Mouse (Mus musculus): Measurements from ENCODE around the gene Vrk1.

- TF ChIP-seq CTCF (IDR thresholded peaks at IDR 0.05; ENCODE audit: borderline replicate concordance, control insufficient read depth, extremely low read depth, insufficient read depth, low read length, poor library complexity) (no peak), POLR2A (IDR thresholded peaks at IDR 0.05; ENCODE audit: control insufficient read depth, extremely low read depth, insufficient read depth, low read length, poor library complexity) (no peak)
These were observed 61.6 kb downstream of the Vrk1 start for GRCm38 (mm10) chr12:106071575-106072166.

Data from thymus, adult 2 months (tissue).